Mouse (Mus musculus): Measurements from ENCODE around the gene Ssbp4.

DNA sequence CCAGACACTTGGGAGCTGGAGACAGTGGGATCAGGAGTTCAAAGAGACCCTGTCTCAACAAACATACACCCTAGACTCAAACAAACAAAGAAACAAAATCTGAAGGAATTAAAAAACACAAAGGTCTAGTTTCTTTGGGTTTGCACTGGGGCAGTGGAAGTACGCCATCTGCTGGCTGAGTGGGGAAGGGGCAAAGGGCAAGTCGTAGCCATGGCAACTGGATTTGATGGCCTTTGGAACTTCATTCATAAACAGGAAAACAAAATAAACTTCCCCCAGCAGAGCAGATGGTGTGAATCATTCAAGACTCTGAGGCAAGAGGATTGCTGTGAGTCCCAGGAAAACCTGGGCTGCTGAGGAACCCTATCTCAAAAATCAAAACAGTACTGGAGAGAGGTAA is 44.6 kb upstream of the Ssbp4 start:
- peak; percentile 89; the same call in 1 of the 2 replicates for TF ChIP-seq CTCF (IDR thresholded peaks at IDR 0.05; ENCODE audit: extremely low read depth, insufficient read length, insufficient replicate concordance, low read depth, low read length)
- TF ChIP-seq POLR2A (IDR thresholded peaks at IDR 0.05; ENCODE audit: low read depth, low read length), result no peak
